Mouse (Mus musculus): ENCODE results near the gene Rapsn.

The Rapsn gene

DNA sequence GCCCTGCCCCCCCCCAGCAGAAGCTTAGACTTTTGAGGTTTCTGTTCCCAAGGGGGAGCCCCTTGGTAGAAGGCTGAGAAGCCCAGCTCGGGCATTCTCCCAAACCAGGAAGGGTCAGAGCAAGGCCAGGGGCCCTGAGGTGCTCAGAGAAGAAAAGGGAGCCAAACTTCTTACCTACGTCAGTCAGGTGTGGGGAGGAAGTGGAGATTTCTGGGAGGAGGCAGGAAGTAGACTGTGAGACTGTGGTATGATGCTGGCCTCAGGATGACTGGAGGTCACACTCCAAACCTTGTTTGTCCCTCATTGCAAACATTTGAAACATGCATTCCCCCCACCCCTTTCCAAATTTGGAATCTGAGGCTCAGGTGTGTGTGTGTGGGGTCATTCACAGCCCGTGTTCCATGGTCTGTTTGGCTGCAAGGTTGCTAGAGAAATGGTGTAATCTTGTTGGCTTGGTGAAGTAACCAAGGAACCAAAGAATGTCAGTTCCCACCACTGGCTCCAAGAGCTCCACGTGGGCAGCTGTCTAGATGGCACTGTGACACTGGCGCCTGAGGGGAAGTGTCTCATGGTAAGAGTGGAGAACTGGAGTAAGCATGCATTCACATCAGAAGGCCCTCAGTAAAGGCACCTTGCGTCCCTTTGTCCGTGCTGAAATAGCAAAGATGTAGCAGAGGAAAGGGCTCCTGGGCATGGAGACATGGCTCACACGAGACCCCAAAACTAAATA lies 45.5 kb downstream of the Rapsn start:
- DNase-seq (ENCODE audit: low spot score), result no peak

DNA sequence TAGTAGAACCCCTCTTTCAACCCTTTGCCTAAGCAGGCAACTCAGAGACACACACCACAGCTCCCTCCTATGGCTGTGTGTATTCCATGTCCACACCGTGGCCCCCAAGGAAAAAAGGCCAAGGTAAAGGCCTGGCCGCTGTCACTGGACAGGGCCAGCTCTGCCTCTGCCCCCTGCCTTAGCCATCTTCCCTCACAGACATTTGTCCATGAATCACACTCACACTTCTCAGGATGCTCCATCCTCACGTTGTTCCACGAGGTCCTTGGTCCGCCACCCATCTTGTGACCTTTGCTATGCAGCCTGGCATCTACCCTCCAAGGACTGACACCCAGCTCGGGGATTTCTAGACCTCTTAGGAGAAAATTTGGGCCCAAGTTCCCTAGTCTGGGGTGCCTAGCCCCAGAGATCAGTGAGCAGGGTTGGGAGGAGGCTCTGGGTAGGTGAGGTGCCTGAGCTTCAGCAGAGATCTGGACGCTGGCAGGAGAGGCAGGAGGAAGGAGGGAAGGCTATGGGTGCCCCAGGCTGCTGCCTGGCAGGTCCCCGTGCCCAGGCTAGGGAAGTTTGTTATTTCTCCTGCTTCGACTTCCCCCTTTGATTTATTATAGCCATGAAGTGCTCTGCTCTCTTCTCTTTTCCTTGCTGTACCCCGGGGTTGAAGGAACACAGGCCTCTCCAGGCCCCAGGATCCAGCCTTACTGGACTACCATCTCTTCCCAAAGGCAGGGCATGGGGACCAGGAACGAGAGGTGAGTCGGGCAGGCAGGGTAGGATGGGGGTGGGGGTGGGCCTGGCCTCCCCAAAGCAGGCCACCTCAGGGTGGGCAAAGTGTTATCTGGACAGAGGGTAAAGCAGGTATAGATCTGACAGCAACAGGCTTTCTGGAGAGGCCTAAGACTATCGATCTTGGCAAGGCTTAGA lies 46.6 kb downstream of the Rapsn start, which contains the start of gene Spi1:
Gene Spi1, plus strand, starts transcription at position 616 of the 921 bp plus-strand sequence.
- no peak for DNase-seq (ENCODE audit: low spot score)

GRCm38 (mm10) chr2:91082844-91083243 lies 47.4 kb downstream of the Rapsn start:
- DNase-seq (ENCODE audit: low spot score), result no peak

DNA sequence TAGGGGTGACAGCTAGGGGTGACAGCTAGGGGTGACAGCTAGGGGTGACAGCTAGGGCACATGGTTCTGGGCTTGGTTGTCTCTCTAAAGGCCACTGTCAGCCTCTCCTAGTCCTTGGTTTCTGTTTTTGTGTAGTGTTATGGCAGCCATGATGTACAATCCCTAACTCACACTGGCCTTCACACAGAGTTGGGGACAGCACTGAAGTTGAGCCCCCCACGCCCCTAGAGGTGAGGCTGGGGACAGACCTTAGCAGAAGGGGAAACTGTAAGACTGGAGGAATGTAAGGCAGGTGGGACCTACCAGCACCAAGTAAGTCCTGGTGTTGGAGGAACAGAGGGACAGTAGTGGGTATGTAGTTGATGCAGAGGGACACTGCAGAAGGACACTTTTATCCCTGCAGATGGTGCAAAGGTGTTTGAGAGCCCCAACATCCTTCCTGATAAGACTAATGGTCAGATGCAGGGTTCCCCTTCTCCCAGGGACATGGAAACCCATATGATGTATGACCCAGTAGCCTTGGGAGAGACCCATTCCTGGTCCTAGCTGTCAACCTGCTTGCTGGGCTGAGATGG lies 48.0 kb downstream of the Rapsn start:
- no peak for DNase-seq (ENCODE audit: low spot score)

GRCm38 (mm10) chr2:91084179-91084820 lies 48.9 kb downstream of the Rapsn start:
- no peak for DNase-seq (ENCODE audit: low spot score)

DNA sequence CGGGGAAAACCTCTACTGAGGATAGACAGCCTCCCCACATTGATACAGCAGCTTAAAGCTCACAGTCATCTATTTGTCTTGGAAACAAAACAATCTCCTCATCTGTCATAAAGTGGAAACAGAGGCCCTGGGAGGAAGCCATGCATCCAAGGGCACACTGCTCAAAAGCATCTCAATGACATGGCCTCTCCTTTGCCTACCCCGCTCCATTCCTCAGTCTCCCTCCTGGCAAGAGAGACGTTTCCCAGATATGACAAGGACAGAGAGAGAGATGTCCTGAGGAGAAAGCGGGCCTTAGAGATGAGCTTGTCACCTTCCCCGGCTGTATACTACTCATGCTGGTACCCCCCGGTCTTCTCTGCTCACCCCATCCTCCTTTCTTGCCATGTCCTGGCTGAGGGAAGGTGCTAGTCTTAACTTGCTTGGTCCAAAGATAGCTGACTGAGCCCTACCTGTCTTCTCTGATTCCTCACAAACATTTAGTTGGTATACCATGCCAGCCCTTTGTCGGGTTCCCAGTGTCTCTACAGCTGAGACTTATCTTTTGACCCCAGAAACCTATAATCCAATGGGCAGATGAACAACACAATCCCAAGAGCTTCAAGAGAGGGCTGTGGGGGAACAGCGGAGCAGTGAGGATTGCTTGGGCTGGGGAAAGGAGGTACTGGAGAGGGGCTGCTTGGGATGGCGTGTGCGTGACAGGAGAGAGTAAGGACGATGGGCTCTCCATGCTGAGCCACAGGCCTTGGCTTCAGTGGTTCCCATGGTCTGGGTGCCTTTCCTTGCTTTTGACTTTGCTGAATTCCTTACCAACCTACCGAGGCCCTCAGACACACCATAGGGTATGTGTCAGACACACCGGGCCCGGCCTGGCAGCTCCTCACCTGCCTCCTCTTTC lies 50.3 kb downstream of the Rapsn start:
- DNase-seq (ENCODE audit: low spot score), result no peak

GRCm38 (mm10) chr2:91086392-91087237 lies 51.2 kb downstream of the Rapsn start:
- DNase-seq (ENCODE audit: low spot score), result no peak

GRCm38 (mm10) chr2:91087453-91087852 lies 52.0 kb downstream of the Rapsn start:
- DNase-seq (ENCODE audit: low spot score), result no peak

DNA sequence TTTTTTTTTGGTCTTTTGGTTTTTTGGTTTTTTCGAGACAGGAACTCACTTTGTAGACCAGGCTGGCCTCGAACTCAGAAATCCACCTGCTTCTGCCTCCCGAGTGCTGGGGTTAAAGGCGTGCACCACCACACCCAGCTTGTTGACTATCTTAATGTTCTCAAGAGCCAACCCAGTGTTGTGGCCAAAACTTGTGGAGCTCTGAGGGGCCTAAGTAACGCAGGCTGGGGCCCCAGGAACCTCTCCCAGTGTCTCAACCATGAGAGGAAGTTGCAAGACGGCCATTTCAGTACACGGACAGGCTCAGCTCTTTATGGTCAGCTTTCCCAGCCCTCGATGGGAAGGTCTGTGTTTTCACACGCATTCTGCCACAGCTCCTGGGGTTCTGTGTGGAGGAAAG lies 53.6 kb downstream of the Rapsn start:
- no peak for DNase-seq (ENCODE audit: low spot score)

DNA sequence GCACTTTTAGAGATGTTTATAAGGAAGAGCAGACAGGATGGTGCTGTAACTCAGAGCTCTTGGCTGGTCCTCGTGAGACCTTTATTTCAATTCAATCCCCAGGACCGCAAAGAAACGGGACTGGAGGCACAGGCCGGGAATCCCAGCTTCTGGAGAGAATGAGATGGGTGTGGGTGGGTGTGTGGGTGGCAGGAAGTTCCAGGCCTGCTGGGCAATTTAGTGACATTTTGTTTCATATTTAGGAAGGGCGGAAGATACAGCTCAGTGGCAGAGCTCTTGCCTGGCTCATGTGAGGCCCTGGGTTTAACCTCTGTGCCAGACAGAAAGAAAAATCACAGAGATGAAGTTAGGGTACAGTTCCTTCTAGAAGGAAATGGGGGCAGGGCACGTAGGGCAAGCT lies 54.8 kb downstream of the Rapsn start:
- no peak for DNase-seq (ENCODE audit: low spot score)

DNA sequence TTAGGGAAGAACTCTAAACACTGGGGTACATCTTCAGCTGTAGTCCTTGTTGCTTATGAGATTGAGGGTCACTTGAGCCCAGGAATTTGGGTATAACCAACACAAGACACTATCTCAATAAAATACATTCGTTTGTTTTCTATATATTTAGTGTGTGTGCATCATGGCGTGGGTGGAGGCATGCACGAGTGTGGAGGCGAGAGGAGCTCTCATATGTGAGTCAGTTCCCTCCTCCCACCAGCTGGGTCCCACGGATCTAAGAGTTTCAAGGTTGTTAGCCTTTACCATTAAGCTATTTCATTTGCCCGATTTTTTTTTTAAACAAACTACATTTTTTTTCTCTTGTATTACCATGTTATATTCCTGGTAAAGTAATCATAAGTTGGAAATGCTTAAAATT lies 55.4 kb downstream of the Rapsn start:
- DNase-seq (ENCODE audit: low spot score), result no peak
